Mouse (Mus musculus) hematopoietic stem cell, adult 5-6 weeks (primary cell): Measurements from ENCODE around the gene Arrdc2. TPM values are rescaled to one million over a fixed set of nuclear protein-coding genes. Genes with fewer than 3 reads are reported as not detected.

Source experiments
- ATAC-seq, 2 experiments: fragments of 125-278 bp in 1 of 2; replicated peaks in 1 of 2; 2 replicates each; pipeline ENCODE4 v1.8.0; 2016 to 2017; ENCODE audit warnings: inconsistent platforms in 2 of 2, mild to moderate bottlenecking in 2 of 2, moderate number of reproducible peaks in 2 of 2, low read depth in 1 of 2, moderate TSS enrichment in 1 of 2; ENCODE audit not compliant: low FRiP score in 2 of 2, poor library complexity in 2 of 2, severe bottlenecking in 2 of 2, insufficient read depth in 1 of 2, low TSS enrichment in 1 of 2
- total RNA-seq: library from RNA; stranded (forward); fragments of 172-1452, 232-1000 nt; gene quantifications from 2 replicates; pipeline ENCODE4 v1.2.3, GENCODE M21; 2017

Gene Arrdc2
- total RNA-seq, 1 experiment from 2014 or later, result 8.6 TPM

DNA sequence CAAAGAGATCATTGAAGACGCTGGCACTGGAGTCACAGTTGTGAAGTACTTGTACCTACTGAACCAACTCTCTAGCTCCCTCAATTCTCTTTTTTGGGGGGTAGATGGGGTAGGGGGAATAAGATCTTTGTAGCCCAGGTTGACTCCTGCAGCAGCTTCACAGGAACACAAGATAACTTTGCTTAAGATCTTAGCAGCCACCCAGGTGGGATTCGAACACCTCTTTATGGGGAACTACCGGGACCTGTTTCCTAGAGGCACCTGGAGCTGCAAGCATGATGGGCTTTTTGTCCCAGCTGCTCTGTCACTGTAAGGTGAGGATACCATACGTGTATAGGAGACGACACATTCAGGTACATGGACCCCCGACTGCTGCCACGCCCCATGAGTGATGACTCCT is 27.0 kb upstream of the Arrdc2 start:
- no peak for ATAC-seq

DNA sequence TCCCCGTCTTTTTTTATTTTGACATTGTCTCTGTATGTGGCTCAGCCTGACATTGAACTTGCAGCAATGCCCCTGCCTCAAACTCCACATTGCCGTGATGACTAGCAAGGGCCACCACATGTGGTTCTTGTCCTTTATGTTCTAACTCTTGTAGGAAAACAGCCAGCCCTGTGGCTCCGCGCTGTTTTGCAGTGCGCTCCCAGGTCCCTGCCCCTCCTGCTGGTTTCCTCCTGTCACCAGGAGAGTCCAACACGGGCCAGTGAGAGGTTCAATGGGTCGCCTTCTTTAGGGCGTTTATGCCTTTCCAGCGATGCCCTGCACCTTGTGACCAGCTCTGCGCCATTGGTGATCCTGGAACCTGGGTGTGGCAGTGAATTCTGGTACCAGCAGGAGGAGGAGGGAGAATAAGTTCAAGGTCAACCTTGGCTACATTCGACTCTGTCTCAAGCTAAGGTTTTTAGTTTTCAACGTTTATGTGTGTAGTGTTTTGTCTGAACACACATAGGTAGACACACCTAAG is 26.5 kb upstream of the Arrdc2 start:
- ATAC-seq, result no peak

DNA sequence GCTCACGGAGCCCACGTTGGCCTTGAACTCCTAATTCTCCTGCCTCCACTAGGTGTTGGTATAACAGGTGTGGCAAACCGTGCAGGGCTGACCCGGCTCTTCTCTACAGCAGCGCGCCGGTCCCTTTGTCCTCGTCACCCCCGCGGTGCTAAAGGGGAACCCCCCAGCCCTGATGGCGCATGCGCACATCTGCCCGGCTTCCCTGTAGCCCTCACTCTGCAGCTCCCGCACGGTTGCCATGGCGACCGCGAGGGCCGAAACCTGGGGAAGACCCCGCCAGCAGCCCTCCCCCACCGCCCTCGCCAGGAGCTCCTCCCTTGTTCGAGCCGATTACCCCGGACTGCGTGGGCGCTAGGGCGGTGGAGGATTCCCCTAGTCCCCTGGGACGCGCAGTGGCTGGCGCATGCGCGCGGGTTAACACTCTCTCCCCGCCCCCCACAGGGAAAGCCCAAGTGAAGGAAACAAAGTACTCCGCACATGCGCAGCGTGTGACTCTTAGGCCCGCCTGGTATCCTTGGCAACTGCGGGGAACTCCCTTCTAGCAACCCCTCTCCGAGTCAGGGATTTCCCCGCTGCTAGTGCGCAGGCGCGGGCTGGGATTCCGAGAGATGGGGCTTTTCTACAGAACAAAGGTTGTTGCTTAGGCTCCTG is 26.0 kb upstream of the Arrdc2 start:
- peak; percentile 71 to 74 for ATAC-seq

DNA sequence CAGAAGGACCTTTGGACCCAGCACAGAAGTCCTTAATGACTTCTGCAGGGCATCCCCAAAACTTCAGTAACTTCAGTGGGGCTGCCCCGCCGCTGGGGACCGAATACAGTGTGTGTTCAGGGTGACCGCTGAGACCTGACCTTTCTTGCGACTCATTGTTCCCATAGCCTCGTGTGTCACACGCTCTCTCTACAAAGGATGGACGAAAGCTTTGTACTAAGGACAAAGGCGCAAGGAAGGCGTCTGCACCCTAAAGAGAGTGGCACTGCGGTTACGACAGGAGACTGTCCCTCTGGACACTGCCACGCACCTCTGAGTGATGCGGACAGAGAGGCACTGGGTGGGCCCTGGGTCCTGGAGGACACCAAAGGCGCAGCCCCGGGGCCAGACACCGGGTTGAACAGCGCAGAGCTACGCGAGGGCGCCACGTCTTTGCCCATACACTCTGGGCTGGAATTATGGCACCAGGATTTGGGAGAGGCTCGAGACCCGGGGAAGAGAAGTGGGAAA is 25.2 kb upstream of the Arrdc2 start:
- ATAC-seq, result no peak

DNA sequence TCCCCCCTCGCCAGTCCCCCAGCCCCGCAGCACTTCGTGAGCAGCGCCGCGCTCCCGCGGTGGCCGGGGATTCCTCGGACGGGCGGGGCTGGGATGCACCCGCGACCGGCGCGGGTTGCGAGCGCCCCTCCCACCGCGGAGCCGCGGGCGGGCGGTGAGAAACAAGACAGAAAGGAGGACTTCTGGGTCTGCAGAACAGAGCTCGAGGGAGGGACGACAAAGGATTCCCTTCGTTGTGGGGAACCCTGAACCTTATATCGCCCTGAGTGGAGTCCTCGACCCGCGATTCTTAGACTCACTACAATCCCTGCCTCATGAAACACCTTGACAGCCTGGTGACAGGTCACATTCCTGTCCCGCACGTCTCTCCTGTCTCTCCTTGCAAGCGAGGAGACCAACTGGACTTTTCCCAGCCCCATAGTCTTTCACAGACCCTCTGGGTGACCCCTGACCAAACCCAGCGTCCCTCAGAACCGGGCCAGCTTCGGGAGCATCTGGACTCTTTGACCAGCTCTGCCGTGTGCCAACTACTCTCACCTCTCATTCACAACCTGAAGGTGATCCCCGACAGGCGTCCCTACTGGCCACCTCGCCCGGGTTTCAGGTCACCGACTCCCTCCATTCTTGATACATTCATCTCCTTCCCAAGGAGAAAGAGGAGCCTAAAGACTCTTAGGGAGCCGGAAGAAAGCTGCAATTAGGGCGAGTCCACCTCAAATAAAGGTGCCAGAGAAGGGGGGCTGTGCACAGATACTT is 24.6 kb upstream of the Arrdc2 start:
- no peak for ATAC-seq

DNA sequence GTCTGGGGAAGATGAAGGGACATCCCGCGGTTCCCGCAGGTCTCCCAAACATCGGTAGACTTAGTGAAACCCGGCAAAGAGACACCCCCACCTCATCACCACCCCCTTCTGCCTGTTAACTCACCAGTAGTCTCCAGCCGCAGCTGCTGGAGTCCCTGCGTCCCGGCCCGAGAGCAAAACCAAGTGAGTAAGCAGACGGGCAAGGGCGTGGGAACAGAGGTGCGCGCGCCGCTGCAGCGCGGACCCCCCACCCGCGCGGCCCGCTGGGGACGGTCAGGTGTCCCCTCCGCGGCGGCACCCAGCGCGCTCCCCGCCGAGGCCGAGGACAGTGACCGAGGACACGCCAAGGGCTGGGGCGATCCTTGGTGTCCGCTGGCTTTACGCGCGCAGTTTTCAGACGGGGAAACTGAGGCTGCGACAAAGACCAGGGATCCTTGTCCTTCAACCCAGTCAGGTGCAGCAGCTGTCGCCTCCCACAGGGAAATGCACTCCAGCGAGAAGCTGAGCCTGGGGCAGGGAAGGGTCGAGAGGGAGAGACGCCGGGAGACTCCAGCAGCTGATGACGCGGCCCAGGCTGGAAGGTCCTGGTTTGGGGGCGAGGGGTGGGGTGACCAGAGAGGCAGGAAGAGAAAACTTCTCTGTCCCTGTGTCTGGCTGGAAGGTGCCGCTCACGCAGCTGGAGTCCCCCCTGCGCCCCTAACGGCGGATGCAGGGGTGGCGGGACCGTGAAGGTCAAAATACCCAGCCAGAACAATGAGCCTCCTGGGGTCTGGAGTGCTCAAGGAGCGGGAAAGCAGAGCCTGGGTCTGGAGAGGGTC is 23.5 kb upstream of the Arrdc2 start, which contains the start of gene Kcnn1:
Kcnn1 (minus strand) TSS at position 435 of the 818 bp plus-strand sequence.
- no peak for ATAC-seq

DNA sequence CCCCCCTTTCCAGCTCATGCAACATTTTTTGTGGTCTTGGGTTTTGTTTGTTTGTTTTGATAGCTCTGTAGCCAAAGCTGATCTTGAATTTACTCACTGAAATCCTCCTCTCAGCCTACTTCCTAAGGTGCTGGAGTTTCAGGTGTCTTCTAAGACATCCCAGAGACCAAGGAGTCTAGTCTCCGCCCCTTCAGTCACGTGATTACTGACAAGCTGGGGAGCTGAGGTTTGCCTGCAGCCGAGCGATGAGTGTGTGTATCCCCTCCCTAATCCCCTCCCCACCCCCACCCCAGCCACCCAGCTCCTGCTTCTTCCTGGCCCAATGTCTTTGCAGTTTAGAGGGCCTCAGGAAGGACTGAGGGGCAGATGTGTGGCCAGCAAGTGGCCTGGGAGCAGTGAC is 18.0 kb upstream of the Arrdc2 start:
- ATAC-seq, result no peak

DNA sequence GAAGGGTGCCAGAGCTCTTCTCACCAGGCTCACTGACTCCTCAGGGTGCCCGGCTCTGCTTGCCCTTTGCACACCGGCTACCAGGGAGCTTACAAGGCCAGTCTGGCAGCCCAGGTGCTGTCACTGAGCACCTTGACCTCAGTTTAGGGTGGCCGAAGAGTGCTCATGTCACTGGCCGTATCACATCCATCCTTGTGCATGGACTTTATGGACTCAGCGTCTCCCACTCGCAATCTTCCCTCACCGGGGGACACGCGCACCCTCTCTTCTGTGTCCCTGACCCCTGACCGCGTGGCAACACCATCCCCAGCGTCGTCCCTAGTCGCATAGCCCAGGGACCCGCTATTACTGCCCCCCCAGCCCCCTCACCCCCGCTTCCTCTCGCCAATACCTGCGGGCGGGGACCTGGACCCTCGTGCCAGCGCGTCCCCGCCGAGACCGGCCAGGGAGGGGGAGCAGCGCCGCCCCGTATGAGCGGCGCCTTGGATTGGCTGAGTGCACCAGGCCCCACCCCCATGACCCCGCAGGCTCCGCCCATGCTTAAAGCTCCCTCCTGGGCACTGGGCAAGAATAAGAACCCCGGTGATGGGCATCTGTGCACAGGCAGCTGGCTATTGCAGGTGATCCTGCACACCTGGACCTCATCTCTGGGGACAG is 17.1 kb upstream of the Arrdc2 start:
- ATAC-seq, result no peak; a peak in 1 of 4 replicates

DNA sequence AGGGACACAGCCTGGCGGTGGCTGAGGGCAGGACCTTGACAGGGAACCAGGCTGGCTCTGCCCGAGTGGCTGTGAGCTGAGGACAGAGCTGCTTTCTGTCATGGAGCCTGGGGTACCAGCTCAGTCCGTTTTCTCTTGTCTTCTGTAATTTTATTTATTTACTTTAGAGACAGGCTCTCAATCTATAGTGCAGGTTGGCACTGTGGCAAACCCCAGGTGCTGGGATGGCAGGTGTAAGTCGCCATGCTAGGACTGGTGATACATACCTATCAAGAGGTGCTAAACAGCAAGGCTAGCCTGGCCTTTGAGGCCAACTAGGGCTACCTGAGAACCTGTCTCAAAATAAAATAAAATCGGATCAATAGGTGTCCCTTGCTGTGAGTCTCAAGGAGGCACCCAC is 16.5 kb upstream of the Arrdc2 start:
- no peak for ATAC-seq

DNA sequence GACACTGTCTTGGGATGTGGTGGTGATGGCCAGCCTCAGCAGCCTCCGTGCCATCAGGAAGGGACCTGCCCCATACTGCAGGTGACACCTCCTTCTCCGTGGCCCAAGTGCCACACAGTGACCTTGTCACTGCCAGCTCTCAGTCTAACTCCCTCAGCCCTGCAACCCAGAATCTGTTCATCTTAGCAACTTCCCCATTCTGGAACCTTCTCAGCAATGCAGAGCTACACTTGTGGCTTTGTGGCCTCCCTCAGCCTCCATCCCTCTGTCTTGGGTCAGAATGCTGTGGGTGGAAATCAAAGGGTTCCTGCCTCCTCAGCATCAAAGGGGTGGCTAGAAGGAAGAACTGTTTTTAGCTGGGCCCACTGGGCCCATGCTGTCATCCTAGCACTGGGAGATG is 14.3 kb upstream of the Arrdc2 start:
- peak; percentile 91 to 94 for ATAC-seq

DNA sequence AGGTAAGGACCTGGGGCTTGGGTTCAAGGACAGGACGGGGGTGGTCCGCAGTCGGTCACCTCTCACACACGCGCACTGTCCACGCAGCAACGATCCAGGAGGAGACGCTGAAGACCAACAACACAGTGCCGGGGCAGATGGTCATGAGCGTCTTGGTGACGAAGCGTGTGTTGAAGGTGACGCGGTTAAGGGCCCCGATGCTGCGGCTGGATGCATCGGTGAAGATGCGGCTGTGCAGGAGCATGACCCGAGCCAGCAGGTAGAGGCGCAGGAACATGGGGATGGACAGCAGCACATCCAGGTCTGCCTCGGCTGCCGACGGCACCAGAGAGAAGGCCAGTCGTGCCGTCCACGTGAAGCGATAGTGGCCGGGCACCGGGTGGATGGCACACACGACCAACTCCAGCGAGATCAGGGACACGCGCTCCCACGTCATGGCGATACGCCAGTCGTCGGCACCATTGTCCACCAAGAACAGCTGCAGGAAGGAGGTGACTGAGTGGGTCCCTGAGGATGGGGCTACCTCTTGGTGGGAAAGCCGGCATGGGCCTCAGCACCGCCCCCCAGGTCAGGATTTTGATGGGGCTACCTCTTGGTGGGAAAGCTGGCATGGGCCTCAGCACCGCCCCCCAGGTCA is 13.2 kb upstream of the Arrdc2 start:
- ATAC-seq, result no peak

DNA sequence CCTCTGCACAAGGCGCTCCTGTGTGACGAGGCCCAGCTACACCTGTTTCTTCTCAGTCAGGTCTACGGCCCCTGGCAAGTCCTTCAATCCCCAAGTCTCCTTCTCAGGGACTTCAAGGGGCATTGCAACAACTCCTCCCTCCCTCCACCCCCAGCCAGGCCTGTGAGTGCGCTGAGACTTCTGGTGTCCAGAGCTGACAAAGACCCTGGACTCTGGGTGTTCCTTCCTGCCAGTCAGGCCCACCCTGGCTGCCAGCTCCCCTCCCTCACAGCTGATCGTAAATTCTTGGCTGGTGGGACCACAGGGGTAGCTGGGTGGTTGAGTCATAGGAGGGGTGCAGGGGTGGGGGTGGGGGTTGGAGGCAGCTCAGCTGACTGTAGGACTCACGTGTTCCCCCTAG is 12.3 kb upstream of the Arrdc2 start:
- no peak for ATAC-seq

DNA sequence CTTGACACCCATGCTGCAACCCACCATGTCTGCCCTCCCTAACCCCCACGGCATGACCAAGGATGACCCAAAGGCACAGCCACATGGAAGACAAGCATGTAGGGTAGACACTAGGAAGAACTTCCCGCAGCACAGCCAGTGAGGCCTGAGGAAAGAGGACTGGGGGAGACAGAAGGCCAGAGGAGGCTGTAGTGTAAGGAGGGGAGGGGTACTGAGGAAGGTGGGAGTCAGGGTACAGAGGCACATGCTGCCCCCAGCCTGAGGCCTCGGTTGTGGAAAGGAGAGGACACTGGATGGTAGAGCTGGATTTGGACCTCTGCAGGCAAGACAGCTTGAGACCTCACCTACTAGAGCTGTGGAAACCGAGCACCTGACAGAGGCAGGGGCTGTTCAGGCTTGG is 11.4 kb upstream of the Arrdc2 start:
- ATAC-seq, result no peak

DNA sequence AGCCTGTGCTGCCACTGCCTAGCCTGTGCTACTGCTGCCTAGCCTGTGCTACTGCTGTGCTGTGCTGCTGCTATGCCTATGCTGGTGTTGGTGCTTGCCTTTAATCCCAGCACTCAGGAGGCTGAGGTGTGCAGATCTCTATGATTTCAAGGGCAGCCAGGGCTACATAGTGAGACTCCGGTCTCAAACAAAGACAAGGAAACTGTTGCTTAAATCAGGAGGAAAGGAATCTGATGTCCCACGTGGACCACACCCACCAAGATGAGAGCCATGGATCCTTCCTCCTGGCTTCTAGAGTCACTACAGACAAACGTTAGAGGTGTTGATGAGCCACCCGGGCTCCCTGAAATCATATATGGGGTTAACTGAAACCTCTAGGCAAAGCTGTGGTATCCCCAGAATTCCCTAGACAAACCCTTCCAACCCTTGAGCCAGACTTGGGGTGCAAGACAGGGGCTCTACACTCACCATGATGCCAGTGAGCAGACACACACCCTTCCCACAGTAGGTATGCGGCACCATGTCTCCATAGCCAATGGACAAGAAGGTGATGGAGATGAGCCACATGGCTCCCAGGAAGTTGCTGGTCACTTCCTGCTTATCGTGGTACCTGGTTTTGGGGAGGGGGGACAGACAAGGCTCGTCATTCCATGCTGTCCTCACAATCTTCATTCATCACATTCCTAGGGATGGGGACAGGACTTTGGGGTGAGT is 10.8 kb upstream of the Arrdc2 start:
- no peak for ATAC-seq

DNA sequence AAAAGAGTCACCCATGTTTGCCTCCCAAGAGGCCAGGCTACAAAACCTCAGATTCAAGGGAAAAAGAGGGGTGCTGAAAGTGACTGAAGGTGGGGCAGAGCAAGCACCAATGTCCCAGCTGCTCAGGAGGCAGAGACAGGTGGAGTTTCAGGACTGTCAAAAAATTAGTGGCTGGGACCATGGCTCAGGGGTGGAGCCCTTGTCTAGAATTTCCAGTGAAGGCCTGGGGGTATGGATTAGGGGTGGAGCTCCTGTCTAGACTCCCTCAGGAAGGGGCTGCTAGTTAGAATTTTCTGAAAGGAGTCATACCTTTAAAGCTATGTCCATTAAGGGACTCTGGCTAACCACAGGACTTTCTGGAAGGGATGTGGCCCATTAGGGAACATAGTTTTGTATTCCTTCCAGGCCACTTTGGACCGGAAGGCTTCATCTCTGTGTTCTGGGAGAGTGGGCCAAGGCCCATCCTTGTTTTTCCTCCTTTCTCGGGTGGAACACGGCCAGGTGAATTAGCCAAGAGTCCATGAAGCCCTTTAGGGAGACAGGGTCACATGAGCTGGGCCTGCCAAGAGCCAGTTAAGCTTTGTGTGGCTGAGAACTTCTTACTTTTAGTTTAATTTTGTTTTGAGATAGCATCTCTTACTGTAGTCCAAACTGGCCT is 9.9 kb upstream of the Arrdc2 start:
- ATAC-seq, result no peak
